Mouse (Mus musculus) liver, embryonic 12.5 days (tissue): ENCODE data around the gene Hist1h2bk. TPM values are rescaled to one million over a fixed set of nuclear protein-coding genes. Genes with fewer than 3 reads are reported as not detected.
A peak's percentile ranks its signal among the peaks of the same experiment; 100 is the strongest.

ENCODE experiments used
- ATAC-seq: fragments of 200-750 bp; cut with Nextera tagmentation; 2 replicates; pipeline ENCODE4 v1.8.0; 2017; ENCODE audit warnings: moderate number of reproducible peaks, mild to moderate bottlenecking, moderate library complexity
- H3K27ac ChIP-seq: fragments of 300-500 bp; sonication (generic); 2 replicates; pipeline ENCODE4 v1.5.1; 2016; ENCODE audit warnings: mild to moderate bottlenecking
- H3K27me3 ChIP-seq: fragments of 300-500 bp; sonication (generic); replicated peaks from 2 replicates; pipeline ENCODE4 v1.6.1; 2016; ENCODE audit warnings: mild to moderate bottlenecking, moderate library complexity
- H3K36me3 ChIP-seq: fragments of 300-500 bp; sonication (generic); 2 replicates; pipeline ENCODE4 v1.6.1; 2016; ENCODE audit warnings: mild to moderate bottlenecking, moderate library complexity
- H3K4me1 ChIP-seq: fragments of 300-500 bp; sonication (generic); 2 replicates; pipeline ENCODE4 v1.6.1; 2016
- H3K4me2 ChIP-seq: fragments of 300-500 bp; sonication (generic); 2 replicates; pipeline ENCODE4 v1.6.1; 2016; ENCODE audit warnings: mild to moderate bottlenecking, moderate library complexity
- H3K4me3 ChIP-seq: fragments of 300-500 bp; sonication (generic); 2 replicates; pipeline ENCODE4 v1.5.1; 2016; ENCODE audit warnings: mild to moderate bottlenecking, moderate library complexity
- H3K9ac ChIP-seq: fragments of 300-500 bp; sonication (generic); 2 replicates; pipeline ENCODE4 v1.6.1; 2016; ENCODE audit warnings: mild to moderate bottlenecking, moderate library complexity
- H3K9me3 ChIP-seq: fragments of 300-500 bp; sonication (generic); replicated peaks from 2 replicates; pipeline ENCODE4 v1.6.1; 2016; ENCODE audit warnings: mild to moderate bottlenecking, moderate library complexity
- WGBS: fragments of 180-500 bp; shearing (Covaris S2); methylation state at CpG from one replicate; pipeline ENCODE4 v1.1.7; 2016; ENCODE audit not compliant: insufficient replicate concordance; 5-methylcytosine and 5-hydroxymethylcytosine counted together
- polyA plus RNA-seq: library from polyadenylated mRNA; unstranded; fragments of >200 nt; fragmentation: Nextera tagmentation; extraction: Ambion mirVana; gene quantifications from 2 replicates; pipeline ENCODE4 v1.2.1, GENCODE M21; 2016

The Hist1h2bk gene
- polyA plus RNA-seq, 1 experiment from 2014 or later, result 4.8 TPM

DNA sequence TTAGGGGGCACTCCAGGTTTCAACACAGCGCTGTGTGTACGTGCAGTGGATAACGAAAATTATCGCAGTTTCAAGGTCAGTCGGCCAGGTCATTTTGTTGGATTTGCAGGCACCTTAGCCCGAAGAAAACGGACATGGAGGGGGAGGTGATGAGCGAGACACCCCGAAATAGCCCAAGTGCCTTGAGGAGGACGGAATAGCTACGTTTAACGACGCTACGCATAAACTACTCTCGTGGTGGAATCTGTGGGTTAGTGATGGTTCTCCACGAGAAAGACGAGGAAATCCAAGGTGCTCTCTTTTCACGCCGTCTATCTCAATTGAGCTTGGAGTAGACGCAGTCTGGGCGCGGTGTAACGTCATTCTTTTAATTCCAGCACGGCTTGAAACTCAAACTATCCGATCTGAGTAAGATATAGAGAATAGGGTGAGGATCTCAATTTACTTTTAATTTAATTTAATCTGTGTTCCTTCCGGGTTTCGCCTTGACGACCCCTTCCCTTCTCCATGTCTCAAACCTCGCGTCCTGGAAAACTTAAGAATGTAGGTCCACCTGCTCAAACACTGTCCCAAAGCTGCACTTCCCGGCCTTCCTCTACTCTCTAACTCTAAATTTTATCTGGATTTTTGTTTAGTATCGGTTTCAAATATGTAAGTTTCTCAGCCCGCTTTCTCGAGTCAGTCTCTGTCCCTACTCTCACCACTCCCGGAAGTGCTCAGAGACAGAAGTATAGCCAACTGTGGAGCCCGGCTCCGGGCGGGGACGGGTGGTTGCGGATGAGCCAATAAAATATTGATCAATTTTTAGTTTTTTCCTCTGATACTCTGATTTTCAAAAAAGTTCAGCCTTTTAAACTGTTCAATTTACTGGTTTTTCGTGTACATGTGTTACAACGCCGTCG lies 15.5 kb upstream of the Hist1h2bk start:
- H3K27ac ChIP-seq, result peak overlapping the region; percentile 75
- peak overlapping the region; percentile 73 for H3K9ac ChIP-seq
- no peaks in the 10 kb centered on the region for H3K9me3 ChIP-seq
- H3K4me3 ChIP-seq, result peak overlapping the region; percentile 71
- peaks cover 22% of the 10 kb centered on the region for H3K4me1 ChIP-seq
- peaks cover 4% of the 10 kb centered on the region; the same call in 1 of the 2 replicates for H3K27me3 ChIP-seq
- WGBS, result under 1% methylated on average over 44 of the region's 44 CpGs
- ATAC-seq, result peak; percentile 72
- no peaks in the 10 kb centered on the region for H3K36me3 ChIP-seq
- H3K4me2 ChIP-seq, result peak overlapping the region; percentile 76

DNA sequence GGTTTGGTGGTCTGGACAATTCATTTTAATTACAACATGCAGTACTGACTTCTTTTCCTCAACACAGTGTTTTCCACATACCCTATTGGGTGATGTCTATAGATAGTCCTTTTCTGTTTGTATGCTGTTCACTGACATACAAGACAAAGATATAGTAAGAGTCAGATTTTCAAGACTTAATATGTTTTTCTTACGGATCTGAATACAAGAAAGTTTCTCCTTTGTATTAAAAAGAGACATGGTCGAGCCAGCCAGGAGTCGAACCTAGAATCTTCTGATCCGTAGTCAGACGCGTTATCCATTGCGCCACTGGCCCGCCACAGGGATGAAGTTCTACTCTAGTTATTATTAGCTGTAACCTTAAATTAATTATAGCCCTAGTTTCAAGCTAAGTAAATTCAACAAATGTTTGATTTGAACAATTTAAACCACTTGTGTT lies 14.8 kb upstream of the Hist1h2bk start:
- Histone ChIP-seq H3K27ac (peak overlapping the region; percentile 86), H3K4me3 (peak overlapping the region; percentile 71), H3K4me1 (peaks cover 22% of the 10 kb centered on the region), H3K27me3 (no peaks in the 10 kb centered on the region), H3K4me2 (peak overlapping the region; percentile 76), H3K9ac (peak overlapping the region; percentile 78), H3K36me3 (no peaks in the 10 kb centered on the region), H3K9me3 (no peaks in the 10 kb centered on the region)
- peak; percentile 74 for ATAC-seq
- under 1% methylated on average over 8 of the region's 8 CpGs for WGBS

- Histone ChIP-seq H3K9me3 (no peaks in the 10 kb centered on the region), H3K4me2 (peak overlapping the region; percentile 76), H3K27ac (peak overlapping the region; percentile 86), H3K27me3 (no peaks in the 10 kb centered on the region), H3K9ac (peak overlapping the region; percentile 78), H3K4me1 (peaks cover 18% of the 10 kb centered on the region), H3K36me3 (no peaks in the 10 kb centered on the region), H3K4me3 (peak overlapping the region; percentile 71)
- ATAC-seq, result peak; percentile 60
- WGBS, result under 1% methylated on average over 11 of the region's 11 CpGs
These were observed 14.1 kb upstream of the Hist1h2bk start for GRCm38 (mm10) chr13:22021581-22021980.

DNA sequence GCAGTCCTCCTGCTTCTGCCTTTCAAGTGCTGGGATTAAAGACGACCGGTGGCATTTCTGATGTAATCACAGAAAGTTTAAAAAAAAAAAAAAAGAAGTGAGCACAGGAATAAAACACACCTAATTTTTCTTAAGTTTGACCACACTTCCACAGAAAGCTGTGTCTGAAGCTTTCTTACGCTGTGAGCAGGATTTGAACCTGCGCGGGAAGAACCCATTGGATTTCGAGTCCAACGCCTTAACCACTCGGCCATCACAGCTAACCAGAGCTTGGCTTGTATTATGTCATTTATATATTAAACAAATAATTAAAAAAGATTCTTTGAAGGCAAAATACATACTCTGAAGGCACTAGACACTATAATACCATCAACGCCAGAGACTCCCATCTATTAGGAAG lies 13.4 kb upstream of the Hist1h2bk start:
- peak; percentile 63; the same call in 1 of the 2 replicates for ATAC-seq
- Histone ChIP-seq H3K4me3 (peak overlapping the region; percentile 71), H3K36me3 (no peaks in the 10 kb centered on the region), H3K27me3 (no peaks in the 10 kb centered on the region), H3K9me3 (no peaks in the 10 kb centered on the region), H3K4me2 (peak overlapping the region; percentile 76), H3K9ac (peak overlapping the region; percentile 78), H3K4me1 (peaks cover 18% of the 10 kb centered on the region), H3K27ac (peak overlapping the region; percentile 86)
- WGBS, result 0% methylated on average over 9 of the region's 9 CpGs

DNA sequence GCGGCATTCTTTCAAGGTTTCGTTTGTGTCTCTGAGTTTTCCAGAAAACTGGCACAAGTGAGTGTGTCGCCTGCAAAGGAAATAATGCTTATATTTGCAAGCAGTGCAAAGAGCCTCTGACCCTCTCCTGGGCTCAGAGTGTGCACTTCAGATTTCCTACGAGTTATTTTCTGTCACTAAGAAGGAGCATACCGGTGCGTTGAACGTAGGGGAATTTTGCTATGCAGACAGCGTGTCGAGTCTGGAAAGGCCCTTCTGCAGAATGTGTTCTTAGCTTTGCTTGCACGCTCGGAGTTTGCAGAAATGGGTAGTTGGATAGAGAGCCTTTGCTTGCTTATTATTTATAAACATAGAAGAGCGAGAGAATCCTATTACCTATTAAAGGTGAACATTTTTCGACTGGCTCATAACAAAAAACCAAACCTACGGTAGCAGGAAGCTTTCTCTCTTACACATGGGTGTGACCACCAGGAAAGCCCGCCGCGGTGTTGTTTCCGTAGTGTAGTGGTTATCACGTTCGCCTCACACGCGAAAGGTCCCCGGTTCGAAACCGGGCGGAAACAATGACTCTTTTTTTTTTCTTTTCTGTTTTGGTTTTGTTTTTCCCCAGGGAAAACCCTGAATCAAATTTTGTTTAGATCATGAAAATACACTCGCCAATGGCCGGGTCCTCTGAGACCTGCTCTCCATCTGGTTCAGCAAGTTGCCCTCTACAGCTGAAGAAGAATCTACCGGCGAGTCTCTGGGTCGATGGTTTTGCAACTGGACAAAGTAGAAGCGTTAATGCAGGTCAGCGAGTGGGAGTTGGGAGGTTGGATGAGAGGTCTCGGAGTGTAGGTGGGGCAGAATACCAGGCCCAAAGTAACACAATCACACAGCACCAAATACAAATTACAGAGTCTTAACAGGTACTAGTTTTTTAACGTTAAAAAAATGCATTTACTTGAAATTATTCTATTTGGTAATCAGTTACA lies 9.3 kb upstream of the Hist1h2bk start:
- peak; percentile 38; the same call in 1 of the 2 replicates for ATAC-seq
- WGBS, result 2% methylated on average over 35 of the region's 35 CpGs

DNA sequence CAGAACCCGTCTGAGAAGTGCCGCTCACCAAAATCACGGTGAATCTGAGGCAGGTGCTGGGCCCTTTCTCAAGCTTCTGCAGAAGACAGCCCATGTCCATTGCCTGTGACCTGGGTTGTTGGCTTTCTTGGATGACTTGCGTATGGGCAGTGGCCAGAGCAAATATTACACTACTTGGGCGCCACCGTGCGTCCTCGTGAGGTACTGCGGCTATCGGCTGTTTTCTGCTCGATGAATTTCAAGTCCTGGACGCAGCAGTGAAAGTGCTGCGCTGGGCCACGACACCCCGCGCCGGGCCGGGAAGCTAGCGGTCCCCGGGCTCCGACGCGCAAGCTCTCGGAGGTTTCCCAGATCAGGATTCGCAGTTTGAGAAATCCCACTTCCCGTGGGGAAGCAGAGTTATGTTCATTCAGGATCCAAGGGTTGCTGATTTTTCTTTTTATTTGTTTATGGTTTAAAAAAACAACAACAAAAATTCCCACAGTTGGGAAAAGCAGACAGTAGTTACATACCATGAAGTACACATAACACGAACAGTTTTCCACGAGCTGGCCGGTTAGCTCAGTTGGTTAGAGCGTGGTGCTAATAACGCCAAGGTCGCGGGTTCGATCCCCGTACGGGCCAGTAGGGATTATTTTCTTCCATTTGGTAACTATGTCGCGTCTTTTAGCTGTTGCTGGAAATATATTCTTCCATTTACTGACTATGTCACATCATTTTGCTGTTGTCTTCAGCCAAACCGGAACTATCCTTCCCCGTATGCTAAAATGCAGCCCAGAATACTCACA lies 6.8 kb upstream of the Hist1h2bk start:
- peak overlapping the region; percentile 92 for H3K27ac ChIP-seq
- H3K27me3 ChIP-seq, result no peaks in the 10 kb centered on the region
- H3K4me1 ChIP-seq, result peaks cover 45% of the 10 kb centered on the region
- peak; percentile 79 for ATAC-seq
- peak overlapping the region; percentile 76 for H3K4me2 ChIP-seq
- peak overlapping the region; percentile 67 for H3K4me3 ChIP-seq
- no peaks in the 10 kb centered on the region for H3K36me3 ChIP-seq
- peak overlapping the region; percentile 78 for H3K9ac ChIP-seq
- WGBS, result 1% methylated on average over 40 of the region's 40 CpGs
- H3K9me3 ChIP-seq, result no peaks in the 10 kb centered on the region

More for the DNA sequence above, 9.3 kb upstream of the Hist1h2bk start:
- Histone ChIP-seq H3K9me3 (no peaks in the 10 kb centered on the region), H3K9ac (peak overlapping the region; percentile 78), H3K4me2 (peak overlapping the region; percentile 68), H3K27me3 (no peaks in the 10 kb centered on the region), H3K36me3 (no peaks in the 10 kb centered on the region), H3K27ac (peak overlapping the region; percentile 23; the same call in 1 of the 2 replicates), H3K4me3 (peak overlapping the region; percentile 66), H3K4me1 (peaks cover 36% of the 10 kb centered on the region)

GRCm38 (mm10) chr13:22029928-22030327 lies 5.7 kb upstream of the Hist1h2bk start:
- no peak for ATAC-seq
- Histone ChIP-seq H3K27me3 (no peaks in the 10 kb centered on the region), H3K36me3 (no peaks in the 10 kb centered on the region), H3K4me3 (peak overlapping the region; percentile 67), H3K9ac (peak overlapping the region; percentile 78), H3K4me1 (peaks cover 53% of the 10 kb centered on the region), H3K27ac (peak overlapping the region; percentile 92), H3K9me3 (no peaks in the 10 kb centered on the region), H3K4me2 (peak overlapping the region; percentile 76)
- WGBS, result 19% methylated on average over 8 of the region's 8 CpGs

- WGBS, result 11% methylated on average over 4 of the region's 4 CpGs
- ATAC-seq, result no peak
- Histone ChIP-seq H3K4me3 (0 out of 2 replicates have a peak overlapping the region, but pooled peaks have one; percentile 19), H3K27me3 (no peaks in the 10 kb centered on the region), H3K4me2 (peak overlapping the region; percentile 43; the same call in 1 of the 2 replicates), H3K27ac (no peak overlapping the region), H3K9ac (0 out of 2 replicates have a peak overlapping the region, but pooled peaks have one; percentile 31), H3K9me3 (no peaks in the 10 kb centered on the region), H3K4me1 (peaks cover 53% of the 10 kb centered on the region), H3K36me3 (no peaks in the 10 kb centered on the region)
These were observed 5.2 kb upstream of the Hist1h2bk start for GRCm38 (mm10) chr13:22030493-22030892.

- Histone ChIP-seq H3K9me3 (no peaks in the 10 kb centered on the region), H3K27ac (peak overlapping the region; percentile 95), H3K4me3 (peak overlapping the region; percentile 59), H3K4me2 (peak overlapping the region; percentile 75), H3K4me1 (peaks cover 66% of the 10 kb centered on the region), H3K27me3 (no peaks in the 10 kb centered on the region), H3K36me3 (no peaks in the 10 kb centered on the region), H3K9ac (peak overlapping the region; percentile 80)
- 42% methylated on average over 5 of the region's 5 CpGs for WGBS
- no peak for ATAC-seq
These were observed 1.8 kb upstream of the Hist1h2bk start for GRCm38 (mm10) chr13:22033741-22034442.

DNA sequence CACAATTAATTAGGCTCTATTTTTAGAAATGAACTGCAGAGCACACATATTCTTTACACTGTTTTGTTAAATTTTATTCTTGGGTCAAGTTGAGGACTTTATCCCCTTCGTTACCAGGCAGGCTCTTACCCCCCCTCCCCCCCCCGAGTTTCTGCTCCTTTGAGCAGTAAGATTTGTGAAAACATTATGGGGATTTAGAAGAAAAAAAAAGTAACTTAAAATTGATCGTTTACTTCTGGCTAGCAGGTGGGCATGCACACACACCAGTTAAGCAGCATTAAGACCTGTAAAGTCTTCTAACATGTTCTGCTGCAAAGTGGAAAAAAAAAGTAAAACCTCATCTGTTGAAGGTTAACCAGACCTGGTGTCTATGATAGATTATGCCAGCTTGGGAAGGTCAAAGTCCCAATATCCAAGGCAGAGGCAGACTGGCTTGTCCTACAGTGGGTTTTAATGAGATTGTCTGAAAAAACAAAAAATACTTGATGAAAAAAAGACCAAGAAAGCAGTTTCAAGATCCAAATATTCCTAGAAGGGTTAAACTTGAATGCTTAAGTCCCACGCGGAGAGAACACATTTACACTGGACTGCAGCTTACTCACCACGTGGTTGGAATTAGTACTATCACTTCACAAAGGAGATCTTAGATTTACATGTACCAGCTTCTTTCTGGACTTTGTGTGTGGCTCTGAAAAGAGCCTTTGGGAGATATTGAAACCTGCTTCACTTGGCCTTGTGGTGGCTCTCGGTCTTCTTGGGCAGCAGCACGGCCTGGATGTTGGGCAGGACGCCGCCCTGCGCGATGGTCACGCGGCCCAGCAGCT lies 1.0 kb upstream of the Hist1h2bk start:
- no peaks in the 10 kb centered on the region for H3K36me3 ChIP-seq

More for the DNA sequence above, 1.0 kb upstream of the Hist1h2bk start:
- peaks cover 66% of the 10 kb centered on the region for H3K4me1 ChIP-seq
- under 1% methylated on average over 10 of the region's 14 CpGs for WGBS
- H3K9ac ChIP-seq, result peak overlapping the region; percentile 80
- peak overlapping the region; percentile 59 for H3K4me3 ChIP-seq
- H3K4me2 ChIP-seq, result peak overlapping the region; percentile 75
- no peak for ATAC-seq
- H3K27me3 ChIP-seq, result no peaks in the 10 kb centered on the region
- peak overlapping the region; percentile 95 for H3K27ac ChIP-seq
- H3K9me3 ChIP-seq, result no peaks in the 10 kb centered on the region
